Mouse (Mus musculus) splenic B cell, adult 2 months (primary cell): ENCODE data around the gene A3galt2.

Experiments used
- DNase-seq: peaks from one replicate; pipeline ENCODE4 v3.0.0-alpha.2; 2011; ENCODE audit warnings: low read depth, low spot score
- H3K27me3 ChIP-seq: 2 replicates; pipeline ENCODE4 v1.6.1; 2012; ENCODE audit warnings: mild to moderate bottlenecking, low read length, moderate library complexity, mixed read lengths; ENCODE audit not compliant: control insufficient read depth, poor library complexity, insufficient read depth, severe bottlenecking
- H3K36me3 ChIP-seq: 2 replicates; pipeline ENCODE4 v1.6.1; 2012; ENCODE audit warnings: mild to moderate bottlenecking, low read length, moderate library complexity, mixed read lengths; ENCODE audit not compliant: control insufficient read depth, poor library complexity, insufficient read depth, severe bottlenecking

The A3galt2 gene

GRCm38 (mm10) chr4:128721061-128721648 is 34.0 kb upstream of the A3galt2 start:
- DNase-seq: no peak
- Histone ChIP-seq H3K27me3 (no peaks in the 10 kb centered on the region), H3K36me3 (no peaks in the 10 kb centered on the region)

- Histone ChIP-seq H3K36me3 (no peaks in the 10 kb centered on the region), H3K27me3 (no peaks in the 10 kb centered on the region)
- DNase-seq: no peak
These were observed 33.4 kb upstream of the A3galt2 start for GRCm38 (mm10) chr4:128721761-128722160.

GRCm38 (mm10) chr4:128722932-128723331 is 32.2 kb upstream of the A3galt2 start:
- no peak for DNase-seq

GRCm38 (mm10) chr4:128723431-128723830 is 31.7 kb upstream of the A3galt2 start:
- Histone ChIP-seq H3K36me3 (no peaks in the 10 kb centered on the region), H3K27me3 (no peaks in the 10 kb centered on the region)
- no peak for DNase-seq

More at GRCm38 (mm10) chr4:128722932-128723331, 32.2 kb upstream of the A3galt2 start:
- Histone ChIP-seq H3K27me3 (no peaks in the 10 kb centered on the region), H3K36me3 (no peaks in the 10 kb centered on the region)

GRCm38 (mm10) chr4:128724059-128724458 is 31.1 kb upstream of the A3galt2 start:
- H3K36me3 ChIP-seq: no peaks in the 10 kb centered on the region
- no peaks in the 10 kb centered on the region for H3K27me3 ChIP-seq
- no peak for DNase-seq

- no peaks in the 10 kb centered on the region for H3K27me3 ChIP-seq
- peak; percentile 84 for DNase-seq
- peaks cover 3% of the 10 kb centered on the region; the same call in 1 of the 2 replicates for H3K36me3 ChIP-seq
These were observed 28.0 kb upstream of the A3galt2 start for GRCm38 (mm10) chr4:128727019-128727720.

GRCm38 (mm10) chr4:128727721-128728430 is 27.3 kb upstream of the A3galt2 start:
- DNase-seq: peak; percentile 43

GRCm38 (mm10) chr4:128728431-128728851 is 26.7 kb upstream of the A3galt2 start:
- peak; percentile 50 for DNase-seq
- peaks cover 3% of the 10 kb centered on the region; the same call in 1 of the 2 replicates for H3K36me3 ChIP-seq
- no peaks in the 10 kb centered on the region for H3K27me3 ChIP-seq

More at GRCm38 (mm10) chr4:128727721-128728430, 27.3 kb upstream of the A3galt2 start:
- Histone ChIP-seq H3K36me3 (peaks cover 3% of the 10 kb centered on the region; the same call in 1 of the 2 replicates), H3K27me3 (no peaks in the 10 kb centered on the region)

- H3K36me3 ChIP-seq: peaks cover 3% of the 10 kb centered on the region; the same call in 1 of the 2 replicates
- H3K27me3 ChIP-seq: no peaks in the 10 kb centered on the region
- DNase-seq: no peak
These were observed 26.0 kb upstream of the A3galt2 start for GRCm38 (mm10) chr4:128729033-128729708.

- peaks cover 3% of the 10 kb centered on the region; the same call in 1 of the 2 replicates for H3K36me3 ChIP-seq
- DNase-seq: no peak
- no peaks in the 10 kb centered on the region for H3K27me3 ChIP-seq
These were observed 25.5 kb upstream of the A3galt2 start for GRCm38 (mm10) chr4:128729709-128730037.

- Histone ChIP-seq H3K36me3 (peaks cover 3% of the 10 kb centered on the region; the same call in 1 of the 2 replicates), H3K27me3 (no peaks in the 10 kb centered on the region)
- DNase-seq: no peak
These were observed 24.9 kb upstream of the A3galt2 start for GRCm38 (mm10) chr4:128730271-128730670.

- Histone ChIP-seq H3K36me3 (peaks cover 3% of the 10 kb centered on the region; the same call in 1 of the 2 replicates), H3K27me3 (no peaks in the 10 kb centered on the region)
- DNase-seq: no peak
These were observed 22.4 kb upstream of the A3galt2 start for GRCm38 (mm10) chr4:128732794-128733193.

GRCm38 (mm10) chr4:128733496-128733895 is 21.7 kb upstream of the A3galt2 start:
- peak; percentile 84 for DNase-seq
- Histone ChIP-seq H3K27me3 (no peaks in the 10 kb centered on the region), H3K36me3 (peaks cover 3% of the 10 kb centered on the region; the same call in 1 of the 2 replicates)

GRCm38 (mm10) chr4:128734217-128734616 is 20.9 kb upstream of the A3galt2 start:
- Histone ChIP-seq H3K27me3 (no peaks in the 10 kb centered on the region), H3K36me3 (peaks cover 3% of the 10 kb centered on the region; the same call in 1 of the 2 replicates)
- DNase-seq: no peak
